Mouse (Mus musculus): ENCODE measurements around the gene Gmeb1.
A peak's percentile ranks its signal among the peaks of the same experiment; 100 is the strongest.

The Gmeb1 gene

GRCm38 (mm10) chr4:132274156-132274862 lies 12.9 kb upstream of the Gmeb1 start, which contains the start of gene Taf12:
Taf12 (plus strand) TSS chr4:132274375.
- DNase-seq (ENCODE audit: low spot score): peak; percentile 92

- DNase-seq (ENCODE audit: low spot score): no peak
Measured at GRCm38 (mm10) chr4:132273166-132273565, 11.8 kb upstream of the Gmeb1 start.

GRCm38 (mm10) chr4:132269740-132270560 lies 8.5 kb upstream of the Gmeb1 start:
- DNase-seq (ENCODE audit: low spot score): peak; percentile 84

- no peak for DNase-seq (ENCODE audit: low spot score)
Measured at GRCm38 (mm10) chr4:132268871-132269739, 7.7 kb upstream of the Gmeb1 start.

- DNase-seq (ENCODE audit: low spot score): no peak
Measured at GRCm38 (mm10) chr4:132266835-132267349, 5.5 kb upstream of the Gmeb1 start.

GRCm38 (mm10) chr4:132263313-132263712 lies 1.9 kb upstream of the Gmeb1 start:
- DNase-seq (ENCODE audit: low spot score): no peak

- DNase-seq (ENCODE audit: low spot score): no peak
Measured at GRCm38 (mm10) chr4:132262358-132262616, 885 bp upstream of the Gmeb1 start.

GRCm38 (mm10) chr4:132260404-132261379 lies 710 bp downstream of the Gmeb1 start:
- DNase-seq (ENCODE audit: low spot score): no peak

GRCm38 (mm10) chr4:132259248-132259647 lies 2.2 kb downstream of the Gmeb1 start:
- no peak for DNase-seq (ENCODE audit: low spot score)

GRCm38 (mm10) chr4:132256384-132256783 lies 5.0 kb downstream of the Gmeb1 start:
- DNase-seq (ENCODE audit: low spot score): no peak

GRCm38 (mm10) chr4:132254986-132255385 lies 6.4 kb downstream of the Gmeb1 start:
- no peak for DNase-seq (ENCODE audit: low spot score)

- DNase-seq (ENCODE audit: low spot score): no peak
Measured at GRCm38 (mm10) chr4:132253622-132254021, 7.8 kb downstream of the Gmeb1 start.

GRCm38 (mm10) chr4:132253128-132253527 lies 8.3 kb downstream of the Gmeb1 start:
- no peak for DNase-seq (ENCODE audit: low spot score)

GRCm38 (mm10) chr4:132251596-132251995 lies 9.8 kb downstream of the Gmeb1 start:
- no peak for DNase-seq (ENCODE audit: low spot score)

GRCm38 (mm10) chr4:132247451-132247997 lies 13.9 kb downstream of the Gmeb1 start:
- DNase-seq (ENCODE audit: low spot score): no peak

- DNase-seq (ENCODE audit: low spot score): no peak
Measured at GRCm38 (mm10) chr4:132245643-132246042, 15.8 kb downstream of the Gmeb1 start.

GRCm38 (mm10) chr4:132241208-132241607 lies 20.2 kb downstream of the Gmeb1 start:
- no peak for DNase-seq (ENCODE audit: low spot score)

GRCm38 (mm10) chr4:132240367-132240766 lies 21.0 kb downstream of the Gmeb1 start:
- DNase-seq (ENCODE audit: low spot score): no peak

GRCm38 (mm10) chr4:132238356-132238755 lies 23.0 kb downstream of the Gmeb1 start:
- DNase-seq (ENCODE audit: low spot score): no peak

GRCm38 (mm10) chr4:132234710-132235109 lies 26.7 kb downstream of the Gmeb1 start:
- DNase-seq (ENCODE audit: low spot score): no peak

- no peak for DNase-seq (ENCODE audit: low spot score)
Measured at GRCm38 (mm10) chr4:132230422-132230821, 31.0 kb downstream of the Gmeb1 start.
